Mouse (Mus musculus): ENCODE measurements around the gene Klc2.
"Not testable (repeated sequence)": the region's sequence is repeated elsewhere in the genome, so short reads cannot be mapped to it uniquely, and the experiment has no call there.

Klc2 gene

GRCm38 (mm10) chr19:5106074-5106473 is 12.3 kb downstream of the Klc2 start:
- DNase-seq (ENCODE audit: low spot score in 2 of 2) = no peak

GRCm38 (mm10) chr19:5098363-5099143 is 19.8 kb downstream of the Klc2 start, which contains the start of gene Cnih2:
Gene Cnih2, minus strand, starts transcription at chr19:5098521.
- DNase-seq (ENCODE audit: low spot score in 2 of 2) = peak; percentile 32 to 44

GRCm38 (mm10) chr19:5097521-5098362 is 20.6 kb downstream of the Klc2 start:
- no peak for DNase-seq (ENCODE audit: low spot score in 2 of 2)

GRCm38 (mm10) chr19:5095887-5096474 is 22.4 kb downstream of the Klc2 start:
- no peak for DNase-seq (ENCODE audit: low spot score in 2 of 2)

- no peak for DNase-seq (ENCODE audit: low spot score in 2 of 2)
Observed at GRCm38 (mm10) chr19:5094746-5095417, 23.5 kb downstream of the Klc2 start.

- DNase-seq (ENCODE audit: low spot score in 2 of 2) = peak; percentile 74 to 85
Observed at GRCm38 (mm10) chr19:5094243-5094632, 24.1 kb downstream of the Klc2 start.

GRCm38 (mm10) chr19:5093481-5094242 is 24.7 kb downstream of the Klc2 start:
- no peak for DNase-seq (ENCODE audit: low spot score in 2 of 2)

- DNase-seq (ENCODE audit: low spot score in 2 of 2) = no peak
Observed at GRCm38 (mm10) chr19:5092083-5092482, 26.3 kb downstream of the Klc2 start.

GRCm38 (mm10) chr19:5089324-5089723 is 29.0 kb downstream of the Klc2 start:
- DNase-seq (ENCODE audit: low spot score in 2 of 2) = no peak

- DNase-seq (ENCODE audit: low spot score in 2 of 2) = peak; percentile 92 to 94
Observed at GRCm38 (mm10) chr19:5087884-5088728, 30.3 kb downstream of the Klc2 start, which contains the start of gene Yif1a. Gene Yif1a, plus strand, starts transcription at chr19:5088538.

- not testable (repeated sequence) for DNase-seq (ENCODE audit: low spot score in 2 of 2)
Observed at GRCm38 (mm10) chr19:5086533-5086932, 31.8 kb downstream of the Klc2 start.

- peak in 1 of 2 experiments; percentile 50 for DNase-seq (ENCODE audit: low spot score in 2 of 2)
Observed at GRCm38 (mm10) chr19:5085145-5085863, 33.1 kb downstream of the Klc2 start, which contains the start of gene Tmem151a. Gene Tmem151a, minus strand, starts transcription at chr19:5085531.

GRCm38 (mm10) chr19:5084834-5085144 is 33.6 kb downstream of the Klc2 start:
- no peak for DNase-seq (ENCODE audit: low spot score in 2 of 2)

GRCm38 (mm10) chr19:5083961-5084833 is 34.2 kb downstream of the Klc2 start:
- no peak for DNase-seq (ENCODE audit: low spot score in 2 of 2)

- DNase-seq (ENCODE audit: low spot score in 2 of 2) = no peak
Observed at GRCm38 (mm10) chr19:5082596-5082995, 35.8 kb downstream of the Klc2 start.

GRCm38 (mm10) chr19:5082005-5082404 is 36.4 kb downstream of the Klc2 start:
- DNase-seq (ENCODE audit: low spot score in 2 of 2) = no peak

GRCm38 (mm10) chr19:5079279-5079678 is 39.1 kb downstream of the Klc2 start:
- no peak for DNase-seq (ENCODE audit: low spot score in 2 of 2)

GRCm38 (mm10) chr19:5073518-5073917 is 44.8 kb downstream of the Klc2 start:
- DNase-seq (ENCODE audit: low spot score in 2 of 2) = no peak

All from urinary bladder, adult 18-20 months (tissue).